Mouse (Mus musculus): ENCODE measurements around the gene Gm20388. TPM values are rescaled to one million over a fixed set of nuclear protein-coding genes. Genes with fewer than 3 reads are reported as not detected.
A peak's percentile ranks its signal among the peaks of the same experiment; 100 is the strongest.

The Gm20388 gene
- total and polyA plus RNA-seq, 3 experiments = 0.02 to 0.05 TPM; not detected in 1

GRCm38 (mm10) chr8:123929026-123929425 lies 4018.4 kb downstream of the Gm20388 start:
- H3K9me3 ChIP-seq (replicated peaks) = no peaks in the 10 kb centered on the region

DNA sequence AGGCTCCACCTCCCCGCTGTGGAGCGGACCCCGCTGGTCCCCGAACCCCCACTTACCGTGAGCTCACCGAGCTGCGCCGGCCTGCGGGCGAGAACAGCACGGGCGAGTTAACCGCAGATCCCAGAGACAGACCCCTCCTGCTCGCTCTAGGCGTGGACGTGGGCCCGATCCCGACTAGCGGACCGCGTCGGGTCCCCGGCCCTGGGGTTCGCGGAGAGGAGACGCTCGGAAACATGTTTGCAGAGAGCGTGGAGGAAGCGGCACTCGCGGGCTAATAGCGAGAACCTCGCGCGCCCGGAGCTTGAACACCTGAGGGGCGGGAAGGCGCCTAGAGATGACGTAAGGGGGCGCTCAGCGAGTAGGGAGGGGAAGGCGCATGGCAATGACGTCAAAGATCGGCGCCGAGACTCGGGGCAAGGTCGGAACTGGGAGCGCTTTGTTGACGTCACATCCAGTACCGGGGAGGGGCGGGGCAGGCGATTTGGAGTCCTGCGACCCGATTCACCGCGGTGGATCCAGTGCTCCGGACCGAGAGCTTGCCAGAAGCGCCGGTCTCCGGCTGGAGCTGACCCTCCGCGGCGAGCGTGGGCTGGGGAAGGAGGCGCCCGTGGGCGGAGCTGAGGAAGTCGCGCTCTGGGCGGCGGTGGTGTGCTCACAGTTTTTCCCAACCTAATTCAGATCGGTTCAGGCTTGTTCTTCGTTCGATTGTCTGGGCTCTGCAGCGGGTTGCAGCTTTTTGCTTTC lies 4038.5 kb downstream of the Gm20388 start, which contains the start of gene Nup133:
TSS of gene Nup133 (minus strand) at position 324 of the 744 bp plus-strand sequence.
- peaks cover 27% of the 10 kb centered on the region for H3K4me1 ChIP-seq (ENCODE audit: insufficient read depth, low read depth, low read length)
- H3K36me3 ChIP-seq (replicated peaks) = peaks cover 60% of the 10 kb centered on the region
- DNase-seq (ENCODE audit: low spot score) (peak; percentile 88), ATAC-seq (ENCODE audit: extremely low read depth, insufficient number of reproducible peaks, low FRiP score, poor library complexity, severe bottlenecking) (peak; percentile 85)
- H3K27me3 ChIP-seq (ENCODE audit: insufficient read depth, low read length) = no peaks in the 10 kb centered on the region
- TF ChIP-seq GATA2 (IDR thresholded peaks at IDR 0.05; ENCODE audit: borderline replicate concordance, low read depth, low read length) = no peak
- no peak for TF ChIP-seq GATA1 (IDR thresholded peaks at IDR 0.05; ENCODE audit: borderline replicate concordance, low read length)
- no peak for TF ChIP-seq CTCF (IDR thresholded peaks at IDR 0.05; ENCODE audit: low read depth, low read length)
- TF ChIP-seq POLR2AphosphoS5 (IDR thresholded peaks at IDR 0.05; ENCODE audit: insufficient replicate concordance, low read depth, low read length) = no peak
- no peak for TF ChIP-seq TAL1 (conservative IDR thresholded peaks at IDR 0.05; ENCODE audit: low read depth, low read length)
- no peaks in the 10 kb centered on the region for H3K9me3 ChIP-seq (replicated peaks)
- peak within 1 kb of the TSS; percentile 98 for H3K4me3 ChIP-seq (ENCODE audit: low read depth, low read length)

More at GRCm38 (mm10) chr8:123929026-123929425, 4018.4 kb downstream of the Gm20388 start:
- no peaks in the 10 kb centered on the region for H3K27me3 ChIP-seq (ENCODE audit: insufficient read depth, low read length)
- ATAC-seq (ENCODE audit: extremely low read depth, insufficient number of reproducible peaks, low FRiP score, poor library complexity, severe bottlenecking) = no peak
- peaks cover 5% of the 10 kb centered on the region; the same call in 1 of the 2 replicates for H3K4me1 ChIP-seq (ENCODE audit: insufficient read depth, low read depth, low read length)
- H3K4me3 ChIP-seq (ENCODE audit: low read depth, low read length) = no peak overlapping the region
- H3K36me3 ChIP-seq (replicated peaks) = peaks cover 94% of the 10 kb centered on the region
- TF ChIP-seq GATA1 (IDR thresholded peaks at IDR 0.05; ENCODE audit: borderline replicate concordance, low read length) (no peak), POLR2AphosphoS5 (IDR thresholded peaks at IDR 0.05; ENCODE audit: insufficient replicate concordance, low read depth, low read length) (no peak)
- no peak for DNase-seq (ENCODE audit: low spot score)

DNA sequence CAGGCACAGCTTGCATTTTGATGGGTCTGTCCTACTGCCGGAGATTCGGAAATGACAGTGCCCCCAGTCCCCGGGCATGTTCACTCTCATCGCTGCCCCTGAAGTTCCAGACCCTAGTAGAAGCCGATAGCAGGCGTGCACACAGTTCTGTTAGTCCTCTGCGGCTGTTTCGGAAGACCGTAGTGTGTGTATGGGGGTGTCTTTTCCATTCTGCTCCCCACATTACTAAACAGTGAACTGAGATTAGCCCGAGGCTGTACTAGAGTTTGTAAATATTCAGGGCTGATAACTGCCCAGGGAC lies 4039.0 kb downstream of the Gm20388 start:
- TF ChIP-seq CTCF (IDR thresholded peaks at IDR 0.05; ENCODE audit: low read depth, low read length) = no peak
- TF ChIP-seq POLR2AphosphoS5 (IDR thresholded peaks at IDR 0.05; ENCODE audit: insufficient replicate concordance, low read depth, low read length) = no peak
- no peak for TF ChIP-seq TAL1 (conservative IDR thresholded peaks at IDR 0.05; ENCODE audit: low read depth, low read length)
- TF ChIP-seq GATA1 (IDR thresholded peaks at IDR 0.05; ENCODE audit: borderline replicate concordance, low read length) = no peak
- no peak for TF ChIP-seq GATA2 (IDR thresholded peaks at IDR 0.05; ENCODE audit: borderline replicate concordance, low read depth, low read length)
- peak overlapping the region; percentile 98 for H3K4me3 ChIP-seq (ENCODE audit: low read depth, low read length)
- H3K9me3 ChIP-seq (replicated peaks) = no peaks in the 10 kb centered on the region
- peaks cover 62% of the 10 kb centered on the region for H3K36me3 ChIP-seq (replicated peaks)
- ATAC-seq (ENCODE audit: extremely low read depth, insufficient number of reproducible peaks, low FRiP score, poor library complexity, severe bottlenecking) (no peak), DNase-seq (ENCODE audit: low spot score) (no peak)
- no peaks in the 10 kb centered on the region for H3K27me3 ChIP-seq (ENCODE audit: insufficient read depth, low read length)
- H3K4me1 ChIP-seq (ENCODE audit: insufficient read depth, low read depth, low read length) = peaks cover 31% of the 10 kb centered on the region

DNA sequence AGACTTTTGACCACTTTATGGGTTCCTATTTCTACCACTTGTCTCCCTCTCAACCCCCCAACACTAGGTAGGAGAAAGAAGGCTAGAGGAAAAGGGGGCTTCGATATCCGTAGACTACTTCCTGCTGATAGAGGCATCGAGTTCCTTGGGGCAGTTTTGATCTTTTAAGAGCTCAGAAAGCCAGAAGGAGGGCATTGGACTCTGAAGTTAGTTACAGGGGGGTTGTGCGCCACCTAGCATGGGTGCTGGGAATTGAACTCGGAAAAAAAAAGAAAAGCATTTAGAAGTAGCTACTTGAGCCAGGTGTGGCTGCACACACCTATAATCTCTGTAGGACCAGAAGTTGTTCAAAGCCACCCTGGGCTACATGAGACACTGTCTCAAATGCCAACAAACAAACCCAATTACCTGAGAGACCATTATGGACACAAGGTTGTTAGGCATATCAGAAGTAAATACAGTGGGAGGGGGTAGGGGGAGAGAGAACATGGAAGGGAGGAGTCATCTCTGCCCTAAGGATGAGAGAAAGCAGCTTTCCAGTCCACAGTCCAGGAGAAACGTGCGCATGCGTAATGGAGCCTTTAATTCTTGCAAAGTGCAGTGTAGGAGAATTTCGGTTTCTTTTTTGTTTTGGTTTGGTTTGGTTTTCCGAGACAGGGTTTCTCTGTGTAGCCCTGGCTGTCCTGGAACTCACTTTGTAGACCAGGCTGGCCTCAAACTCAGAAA lies 4039.6 kb downstream of the Gm20388 start:
- DNase-seq (ENCODE audit: low spot score) (peak; percentile 50), ATAC-seq (ENCODE audit: extremely low read depth, insufficient number of reproducible peaks, low FRiP score, poor library complexity, severe bottlenecking) (peak; percentile 46; the same call in 1 of the 2 replicates)
- no peak for TF ChIP-seq POLR2AphosphoS5 (IDR thresholded peaks at IDR 0.05; ENCODE audit: insufficient replicate concordance, low read depth, low read length)
- peak; percentile 48 for TF ChIP-seq CTCF (IDR thresholded peaks at IDR 0.05; ENCODE audit: low read depth, low read length)
- Histone ChIP-seq H3K36me3 (replicated peaks) (peaks cover 61% of the 10 kb centered on the region), H3K4me1 (ENCODE audit: insufficient read depth, low read depth, low read length) (peaks cover 32% of the 10 kb centered on the region), H3K4me3 (ENCODE audit: low read depth, low read length) (peak overlapping the region; percentile 98), H3K27me3 (ENCODE audit: insufficient read depth, low read length) (no peaks in the 10 kb centered on the region), H3K9me3 (replicated peaks) (no peaks in the 10 kb centered on the region)

DNA sequence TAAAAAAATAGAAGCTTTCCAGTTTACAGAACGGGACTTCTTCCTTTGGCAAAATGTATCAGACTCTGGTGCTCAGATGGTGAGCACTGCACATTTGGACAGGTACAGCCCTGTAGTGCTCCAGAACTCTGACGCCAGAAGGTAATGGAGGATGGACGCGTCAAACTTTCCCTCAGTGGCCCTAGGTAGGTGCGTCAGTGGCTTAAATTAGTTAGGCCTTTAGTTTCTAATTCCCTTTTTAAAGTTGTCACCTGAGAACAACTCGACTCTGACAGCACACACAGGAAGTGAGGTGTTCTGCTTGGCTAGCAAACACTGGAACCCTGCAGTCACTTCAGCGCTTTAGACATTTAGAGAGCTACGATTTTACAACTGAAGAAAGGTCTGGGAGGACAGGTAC lies 4043.0 kb downstream of the Gm20388 start:
- DNase-seq (ENCODE audit: low spot score) = no peak
- Histone ChIP-seq H3K4me3 (ENCODE audit: low read depth, low read length) (no peak overlapping the region), H3K9me3 (replicated peaks) (no peaks in the 10 kb centered on the region), H3K4me1 (ENCODE audit: insufficient read depth, low read depth, low read length) (peaks cover 27% of the 10 kb centered on the region), H3K27me3 (ENCODE audit: insufficient read depth, low read length) (no peaks in the 10 kb centered on the region), H3K36me3 (replicated peaks) (peaks cover 73% of the 10 kb centered on the region)
- ATAC-seq (ENCODE audit: extremely low read depth, insufficient number of reproducible peaks, low FRiP score, poor library complexity, severe bottlenecking) = no peak
- TF ChIP-seq GATA1 (IDR thresholded peaks at IDR 0.05; ENCODE audit: borderline replicate concordance, low read length) (no peak), CTCF (IDR thresholded peaks at IDR 0.05; ENCODE audit: low read depth, low read length) (no peak), POLR2AphosphoS5 (IDR thresholded peaks at IDR 0.05; ENCODE audit: insufficient replicate concordance, low read depth, low read length) (no peak), TAL1 (conservative IDR thresholded peaks at IDR 0.05; ENCODE audit: low read depth, low read length) (no peak), GATA2 (IDR thresholded peaks at IDR 0.05; ENCODE audit: borderline replicate concordance, low read depth, low read length) (no peak)

DNA sequence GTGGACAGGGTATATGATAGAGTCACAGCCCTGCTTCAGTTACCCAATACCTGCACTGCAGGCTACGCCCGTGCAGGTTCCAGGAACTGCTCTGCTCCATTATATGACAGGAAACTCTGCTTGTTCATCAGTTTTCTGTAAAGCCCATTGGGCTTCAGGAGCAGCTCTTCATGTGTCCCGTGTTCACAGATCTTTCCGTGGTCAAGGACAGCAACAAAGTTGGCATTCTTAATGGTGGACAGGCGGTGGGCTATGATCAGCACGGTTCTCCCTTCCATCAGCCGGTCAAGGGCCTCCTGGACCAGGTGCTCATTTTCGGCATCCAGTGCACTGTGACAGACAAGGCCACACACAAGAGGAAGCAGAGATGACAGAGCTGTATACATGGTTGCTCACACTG lies 4043.6 kb downstream of the Gm20388 start:
- DNase-seq (ENCODE audit: low spot score) = no peak
- H3K4me1 ChIP-seq (ENCODE audit: insufficient read depth, low read depth, low read length) = peaks cover 27% of the 10 kb centered on the region
- H3K27me3 ChIP-seq (ENCODE audit: insufficient read depth, low read length) = no peaks in the 10 kb centered on the region
- H3K9me3 ChIP-seq (replicated peaks) = no peaks in the 10 kb centered on the region
- TF ChIP-seq GATA1 (IDR thresholded peaks at IDR 0.05; ENCODE audit: borderline replicate concordance, low read length) = no peak
- no peak for TF ChIP-seq TAL1 (conservative IDR thresholded peaks at IDR 0.05; ENCODE audit: low read depth, low read length)
- no peak for ATAC-seq (ENCODE audit: extremely low read depth, insufficient number of reproducible peaks, low FRiP score, poor library complexity, severe bottlenecking)
- H3K4me3 ChIP-seq (ENCODE audit: low read depth, low read length) = no peak overlapping the region
- peaks cover 79% of the 10 kb centered on the region for H3K36me3 ChIP-seq (replicated peaks)

Data from G1E (cell line).